Mouse (Mus musculus): ENCODE measurements around the gene Pkd2. TPM values are rescaled to one million over a fixed set of nuclear protein-coding genes. Genes with fewer than 3 reads are reported as not detected.
"Not testable (repeated sequence)": the region's sequence is repeated elsewhere in the genome, so short reads cannot be mapped to it uniquely, and the experiment has no call there.

Gene Pkd2
- 10 to 100 TPM; 24.8 to 25.7 TPM for total RNA-seq (2021)

- peak; percentile 46 to 89 for DNase-seq (ENCODE audit: extremely low spot score in 1 of 2, low spot score in 2 of 2)
- intact Hi-C loops (cut with DNase I) = no loop called here
Observed at GRCm38 (mm10) chr5:104458832-104459705, at the start of gene Pkd2. Gene Pkd2, plus strand, starts transcription at chr5:104459450.

- intact Hi-C loops (cut with DNase I) = no loop called here
- no peak for DNase-seq (ENCODE audit: extremely low spot score in 1 of 2, low spot score in 2 of 2)
Observed at GRCm38 (mm10) chr5:104415999-104416398, 43.3 kb upstream of the Pkd2 start.

GRCm38 (mm10) chr5:104417028-104417427, 42.2 kb upstream of the Pkd2 start:
- intact Hi-C loops (cut with DNase I) = no loop called here
- no peak for DNase-seq (ENCODE audit: extremely low spot score in 1 of 2, low spot score in 2 of 2)

- DNase-seq (ENCODE audit: extremely low spot score in 1 of 2, low spot score in 2 of 2) = no peak
- intact Hi-C loops (cut with DNase I) = no loop called here
Observed at GRCm38 (mm10) chr5:104417721-104418120, 41.5 kb upstream of the Pkd2 start.

- intact Hi-C loops (cut with DNase I) = no loop called here
- no peak for DNase-seq (ENCODE audit: extremely low spot score in 1 of 2, low spot score in 2 of 2)
Observed at GRCm38 (mm10) chr5:104422039-104422438, 37.2 kb upstream of the Pkd2 start.

- intact Hi-C loops (cut with DNase I) = no loop called here
- DNase-seq (ENCODE audit: extremely low spot score in 1 of 2, low spot score in 2 of 2) = no peak
Observed at GRCm38 (mm10) chr5:104423861-104424260, 35.4 kb upstream of the Pkd2 start.

- intact Hi-C loops (cut with DNase I) = loop anchor here (5.0 kb wide), 1 partner anchor 79 kb away; no protein-coding TSS in a partner anchor
- peak in 1 of 2 experiments; percentile 24 for DNase-seq (ENCODE audit: extremely low spot score in 1 of 2, low spot score in 2 of 2)
Observed at GRCm38 (mm10) chr5:104425949-104426348, 33.3 kb upstream of the Pkd2 start.

GRCm38 (mm10) chr5:104432886-104433285, 26.4 kb upstream of the Pkd2 start:
- peak in 1 of 2 experiments; percentile 44 for DNase-seq (ENCODE audit: extremely low spot score in 1 of 2, low spot score in 2 of 2)
- intact Hi-C loops (cut with DNase I) = no loop called here

- DNase-seq (ENCODE audit: extremely low spot score in 1 of 2, low spot score in 2 of 2) = no peak
- intact Hi-C loops (cut with DNase I) = no loop called here
Observed at GRCm38 (mm10) chr5:104433968-104434565, 25.2 kb upstream of the Pkd2 start.

GRCm38 (mm10) chr5:104434835-104435301, 24.4 kb upstream of the Pkd2 start, which contains the start of gene Spp1:
Gene Spp1, plus strand, starts transcription at chr5:104435118.
- intact Hi-C loops (cut with DNase I) = no loop called here
- DNase-seq (ENCODE audit: extremely low spot score in 1 of 2, low spot score in 2 of 2) = no peak

GRCm38 (mm10) chr5:104436406-104437076, 22.7 kb upstream of the Pkd2 start:
- no peak for DNase-seq (ENCODE audit: extremely low spot score in 1 of 2, low spot score in 2 of 2)
- intact Hi-C loops (cut with DNase I) = no loop called here

GRCm38 (mm10) chr5:104442396-104442795, 16.9 kb upstream of the Pkd2 start:
- intact Hi-C loops (cut with DNase I) = no loop called here
- DNase-seq (ENCODE audit: extremely low spot score in 1 of 2, low spot score in 2 of 2) = no peak

GRCm38 (mm10) chr5:104442850-104443249, 16.4 kb upstream of the Pkd2 start:
- intact Hi-C loops (cut with DNase I) = no loop called here
- DNase-seq (ENCODE audit: extremely low spot score in 1 of 2, low spot score in 2 of 2) = no peak

GRCm38 (mm10) chr5:104446156-104446555, 13.1 kb upstream of the Pkd2 start:
- peak; percentile 72 to 78 for DNase-seq (ENCODE audit: extremely low spot score in 1 of 2, low spot score in 2 of 2)

GRCm38 (mm10) chr5:104448346-104448745, 10.9 kb upstream of the Pkd2 start:
- not testable (repeated sequence) for DNase-seq (ENCODE audit: extremely low spot score in 1 of 2, low spot score in 2 of 2)
- intact Hi-C loops (cut with DNase I) = loop anchor here (5.0 kb wide), 2 partner anchors 106 to 231 kb away; no protein-coding TSS in a partner anchor

More at GRCm38 (mm10) chr5:104446156-104446555, 13.1 kb upstream of the Pkd2 start:
- intact Hi-C loops (cut with DNase I) = loop anchor here (5.0 kb wide), 2 partner anchors 104 to 229 kb away; no protein-coding TSS in a partner anchor

GRCm38 (mm10) chr5:104449491-104449890, 9.8 kb upstream of the Pkd2 start:
- no peak for DNase-seq (ENCODE audit: extremely low spot score in 1 of 2, low spot score in 2 of 2)
- intact Hi-C loops (cut with DNase I) = loop anchor here (5.0 kb wide), 2 partner anchors 107 to 232 kb away; no protein-coding TSS in a partner anchor

- intact Hi-C loops (cut with DNase I) = no loop called here
- no peak for DNase-seq (ENCODE audit: extremely low spot score in 1 of 2, low spot score in 2 of 2)
Observed at GRCm38 (mm10) chr5:104453075-104453474, 6.2 kb upstream of the Pkd2 start.

- DNase-seq (ENCODE audit: extremely low spot score in 1 of 2, low spot score in 2 of 2) = no peak
- intact Hi-C loops (cut with DNase I) = no loop called here
Observed at GRCm38 (mm10) chr5:104454564-104454963, 4.7 kb upstream of the Pkd2 start.
